Mouse (Mus musculus) embryonic facial prominence, embryonic 15.5 days (tissue): ENCODE measurements around the gene Il1f5. TPM values are rescaled to one million over a fixed set of nuclear protein-coding genes. Genes with fewer than 3 reads are reported as not detected.

ENCODE experiments used
- polyA plus RNA-seq: library from polyadenylated mRNA; unstranded; fragments of >200 nt; fragmentation: Nextera tagmentation; extraction: Ambion mirVana; gene quantifications from 2 replicates; pipeline ENCODE4 v1.2.1, GENCODE M21; 2015

Gene Il1f5
- polyA plus RNA-seq, 1 experiment from 2014 or later: 22.2 TPM

Other genes with a start within 250 kb of the Il1f5 start
- gene Hnmt, start 227.6 kb upstream of the Il1f5 start, polyA plus RNA-seq: 1.0 and 1.4 TPM in 2 replicates
- gene Tbpl2, start 180.4 kb upstream of the Il1f5 start, polyA plus RNA-seq: not detected in 2 replicates
- 1.4 and 1.8 TPM in 2 replicates for gene Il1f8, start 123.8 kb upstream of the Il1f5 start, polyA plus RNA-seq
- gene Il1f9, start 90.5 kb upstream of the Il1f5 start, polyA plus RNA-seq: 3.3 and 4.2 TPM in 2 replicates
- gene Il1f6, start 61.5 kb upstream of the Il1f5 start, polyA plus RNA-seq: 3.6 and 4.4 TPM in 2 replicates
- 0.46 and 0.68 TPM in 2 replicates for gene Il1f10, start 14.2 kb downstream of the Il1f5 start, polyA plus RNA-seq
- 7.4 and 11.9 TPM in 2 replicates for gene Il1rn, start 59.9 kb downstream of the Il1f5 start, polyA plus RNA-seq
- gene Psd4, start 90.6 kb downstream of the Il1f5 start, polyA plus RNA-seq: 5.4 and 5.7 TPM in 2 replicates
- 0.12 and 0.40 TPM in 2 replicates for gene Pax8, start 198.6 kb downstream of the Il1f5 start, polyA plus RNA-seq